Mouse (Mus musculus) heart, embryonic 10.5 days (tissue): ENCODE results near the gene Rab9. TPM values are rescaled to one million over a fixed set of nuclear protein-coding genes. Genes with fewer than 3 reads are reported as not detected.

Source experiments
- DNase-seq: peaks from one replicate; pipeline ENCODE4 v3.0.0-alpha.2; 2017; ENCODE audit warnings: low spot score
- H3K27ac ChIP-seq: fragments of 300-500 bp; sonication (generic); 2 replicates; pipeline ENCODE4 v1.5.1; 2016; ENCODE audit warnings: mild to moderate bottlenecking
- H3K27me3 ChIP-seq: fragments of 300-500 bp; sonication (generic); 2 replicates; pipeline ENCODE4 v1.6.1; 2016; ENCODE audit warnings: mild to moderate bottlenecking; ENCODE audit not compliant: poor library complexity, insufficient read depth, severe bottlenecking
- H3K36me3 ChIP-seq: fragments of 300-500 bp; sonication (generic); 2 replicates; pipeline ENCODE4 v1.6.1; 2016; ENCODE audit warnings: mild to moderate bottlenecking, moderate library complexity
- H3K4me1 ChIP-seq: fragments of 300-500 bp; sonication (generic); 2 replicates; pipeline ENCODE4 v1.6.1; 2016; ENCODE audit warnings: mild to moderate bottlenecking
- H3K4me3 ChIP-seq: fragments of 300-500 bp; sonication (generic); 2 replicates; pipeline ENCODE4 v1.5.1; 2016; ENCODE audit warnings: mild to moderate bottlenecking, moderate library complexity
- H3K9me3 ChIP-seq: fragments of 300-500 bp; sonication (generic); 2 replicates; pipeline ENCODE4 v1.6.1; 2016; ENCODE audit warnings: mild to moderate bottlenecking, moderate library complexity
- WGBS: fragments of 180-500 bp; shearing (Covaris S2); methylation state at CpG from one replicate; pipeline ENCODE4 v1.1.7; 2016; 5-methylcytosine and 5-hydroxymethylcytosine counted together
- polyA plus RNA-seq: library from polyadenylated mRNA; unstranded; fragments of >200 nt; fragmentation: Nextera tagmentation; extraction: Ambion mirVana; gene quantifications from 2 replicates; pipeline ENCODE4 v1.2.1, GENCODE M21; 2016

The Rab9 gene
- polyA plus RNA-seq, 1 experiment from 2014 or later, result 38.7 TPM

- DNase-seq, result no peak
- Histone ChIP-seq H3K36me3 (0 out of 2 replicates have a peak, but pooled peaks cover 6% of the 10 kb centered on the region), H3K4me1 (no peaks in the 10 kb centered on the region), H3K27ac (no peak overlapping the region), H3K27me3 (no peaks in the 10 kb centered on the region), H3K9me3 (no peaks in the 10 kb centered on the region), H3K4me3 (no peak overlapping the region)
- 75% methylated on average over 1 of the region's 1 CpGs for whole genome bisulfite sequencing
Measured at GRCm38 (mm10) chrX:166499496-166500190, 20.0 kb upstream of the Rab9 start.

- Histone ChIP-seq H3K4me3 (no peak overlapping the region), H3K36me3 (0 out of 2 replicates have a peak, but pooled peaks cover under 1% of the 10 kb centered on the region), H3K4me1 (no peaks in the 10 kb centered on the region), H3K27ac (no peak overlapping the region), H3K27me3 (no peaks in the 10 kb centered on the region), H3K9me3 (no peaks in the 10 kb centered on the region)
- 60% methylated on average over 4 of the region's 4 CpGs for WGBS
- no peak for DNase-seq
Measured at GRCm38 (mm10) chrX:166497771-166498170, 18.1 kb upstream of the Rab9 start.

- 81% methylated on average over 2 of the region's 2 CpGs for WGBS
- no peak overlapping the region for H3K4me3 ChIP-seq
Measured at GRCm38 (mm10) chrX:166495052-166495451, 15.4 kb upstream of the Rab9 start.

GRCm38 (mm10) chrX:166478631-166479364 is 869 bp downstream of the Rab9 start:
- 24% methylated on average over 28 of the region's 28 CpGs for WGBS
- DNase-seq, result no peak
- Histone ChIP-seq H3K36me3 (no peaks in the 10 kb centered on the region; the same call in 1 of the 2 replicates), H3K27me3 (no peaks in the 10 kb centered on the region), H3K9me3 (no peaks in the 10 kb centered on the region), H3K4me3 (peak overlapping the region; percentile 71), H3K4me1 (no peaks in the 10 kb centered on the region), H3K27ac (peak overlapping the region; percentile 93)

More at GRCm38 (mm10) chrX:166495052-166495451, 15.4 kb upstream of the Rab9 start:
- no peak overlapping the region for H3K27ac ChIP-seq
- no peak for DNase-seq
- H3K27me3 ChIP-seq, result no peaks in the 10 kb centered on the region
- H3K9me3 ChIP-seq, result no peaks in the 10 kb centered on the region
- H3K36me3 ChIP-seq, result no peaks in the 10 kb centered on the region
- H3K4me1 ChIP-seq, result no peaks in the 10 kb centered on the region

- WGBS, result 78% methylated on average over 6 of the region's 6 CpGs
- H3K4me1 ChIP-seq, result no peaks in the 10 kb centered on the region
- no peaks in the 10 kb centered on the region for H3K9me3 ChIP-seq
- H3K27me3 ChIP-seq, result no peaks in the 10 kb centered on the region
- H3K4me3 ChIP-seq, result no peak overlapping the region
- H3K27ac ChIP-seq, result no peak overlapping the region
- H3K36me3 ChIP-seq, result no peaks in the 10 kb centered on the region; the same call in 1 of the 2 replicates
- no peak for DNase-seq
Measured at GRCm38 (mm10) chrX:166477393-166477792, 2.3 kb downstream of the Rab9 start.

- no peak overlapping the region for H3K27ac ChIP-seq
- DNase-seq, result no peak
- H3K27me3 ChIP-seq, result no peaks in the 10 kb centered on the region
- no peaks in the 10 kb centered on the region for H3K4me1 ChIP-seq
- H3K4me3 ChIP-seq, result no peak overlapping the region
- H3K36me3 ChIP-seq, result peaks cover 2% of the 10 kb centered on the region; the same call in 1 of the 2 replicates
- no peaks in the 10 kb centered on the region for H3K9me3 ChIP-seq
- 77% methylated on average over 6 of the region's 6 CpGs for WGBS
Measured at GRCm38 (mm10) chrX:166472612-166473011, 7.1 kb downstream of the Rab9 start.

GRCm38 (mm10) chrX:166468321-166468720 is 11.3 kb downstream of the Rab9 start:
- Histone ChIP-seq H3K27me3 (no peaks in the 10 kb centered on the region), H3K4me1 (no peaks in the 10 kb centered on the region), H3K36me3 (0 out of 2 replicates have a peak, but pooled peaks cover 6% of the 10 kb centered on the region), H3K4me3 (no peak overlapping the region), H3K9me3 (no peaks in the 10 kb centered on the region), H3K27ac (no peak overlapping the region)
- WGBS, result 96% methylated on average over 7 of the region's 7 CpGs
- DNase-seq, result no peak

GRCm38 (mm10) chrX:166455525-166455924 is 24.1 kb downstream of the Rab9 start:
- no peaks in the 10 kb centered on the region for H3K4me1 ChIP-seq
- no peak overlapping the region for H3K27ac ChIP-seq
- no peak overlapping the region for H3K4me3 ChIP-seq
- H3K27me3 ChIP-seq, result no peaks in the 10 kb centered on the region
- H3K36me3 ChIP-seq, result peaks cover 20% of the 10 kb centered on the region; the same call in 1 of the 2 replicates
- H3K9me3 ChIP-seq, result no peaks in the 10 kb centered on the region
- WGBS, result 79% methylated on average over 1 of the region's 1 CpGs
- DNase-seq, result no peak

GRCm38 (mm10) chrX:166454331-166454730 is 25.3 kb downstream of the Rab9 start:
- WGBS, result 73% methylated on average over 3 of the region's 3 CpGs
- no peaks in the 10 kb centered on the region for H3K27me3 ChIP-seq
- DNase-seq, result no peak
- no peak overlapping the region for H3K4me3 ChIP-seq
- H3K9me3 ChIP-seq, result no peaks in the 10 kb centered on the region
- no peak overlapping the region for H3K27ac ChIP-seq
- H3K4me1 ChIP-seq, result no peaks in the 10 kb centered on the region
- H3K36me3 ChIP-seq, result peaks cover 20% of the 10 kb centered on the region; the same call in 1 of the 2 replicates

- no peak for DNase-seq
- WGBS, result 76% methylated on average over 6 of the region's 6 CpGs
- H3K4me3 ChIP-seq, result no peak overlapping the region
- H3K27me3 ChIP-seq, result no peaks in the 10 kb centered on the region
- no peaks in the 10 kb centered on the region for H3K4me1 ChIP-seq
- H3K9me3 ChIP-seq, result no peaks in the 10 kb centered on the region
- peaks cover 20% of the 10 kb centered on the region; the same call in 1 of the 2 replicates for H3K36me3 ChIP-seq
- no peak overlapping the region for H3K27ac ChIP-seq
Measured at GRCm38 (mm10) chrX:166453532-166453931, 26.1 kb downstream of the Rab9 start.

- Histone ChIP-seq H3K4me3 (no peak overlapping the region), H3K27me3 (peaks cover 20% of the 10 kb centered on the region), H3K9me3 (no peaks in the 10 kb centered on the region), H3K27ac (no peak overlapping the region), H3K36me3 (no peaks in the 10 kb centered on the region), H3K4me1 (no peaks in the 10 kb centered on the region)
- no peak for DNase-seq
- WGBS, result 76% methylated on average over 3 of the region's 3 CpGs
Measured at GRCm38 (mm10) chrX:166444552-166444951, 35.1 kb downstream of the Rab9 start.

GRCm38 (mm10) chrX:166440616-166441063 is 39.0 kb downstream of the Rab9 start, which contains the start of gene Ofd1:
Ofd1 (minus strand) TSS chrX:166440704.
- no peaks in the 10 kb centered on the region for H3K9me3 ChIP-seq
- 16% methylated on average over 44 of the region's 44 CpGs for WGBS
- peak within 1 kb of the TSS; percentile 91 for H3K27ac ChIP-seq
- peaks cover 20% of the 10 kb centered on the region for H3K27me3 ChIP-seq
- DNase-seq, result peak; percentile 88
- H3K36me3 ChIP-seq, result no peaks in the 10 kb centered on the region
- H3K4me1 ChIP-seq, result no peaks in the 10 kb centered on the region
- peak within 1 kb of the TSS; percentile 74 for H3K4me3 ChIP-seq

- Histone ChIP-seq H3K27ac (peak within 1 kb of the TSS; percentile 91), H3K9me3 (no peaks in the 10 kb centered on the region), H3K4me3 (peak within 1 kb of the TSS; percentile 74), H3K27me3 (peaks cover 20% of the 10 kb centered on the region), H3K4me1 (no peaks in the 10 kb centered on the region), H3K36me3 (no peaks in the 10 kb centered on the region)
- WGBS, result 13% methylated on average over 36 of the region's 36 CpGs
- peak; percentile 80 for DNase-seq
Measured at GRCm38 (mm10) chrX:166440036-166440615, 39.5 kb downstream of the Rab9 start, which contains the start of gene Trappc2. Trappc2 (plus strand) TSS chrX:166440574.
